Mouse (Mus musculus) kidney, embryonic 16.5 days (tissue): ENCODE measurements around the gene Rnf150. TPM values are rescaled to one million over a fixed set of nuclear protein-coding genes. Genes with fewer than 3 reads are reported as not detected.

ENCODE experiments used
- ATAC-seq: fragments of 200-750 bp; cut with Nextera tagmentation; 2 replicates; pipeline ENCODE4 v1.8.0; 2017; ENCODE audit warnings: moderate TSS enrichment; ENCODE audit not compliant: low FRiP score, low TSS enrichment
- H3K27ac ChIP-seq: fragments of 300-500 bp; sonication (generic); 2 replicates; pipeline ENCODE4 v1.5.1; 2014; ENCODE audit warnings: low read length
- H3K27me3 ChIP-seq: fragments of 300-500 bp; sonication (generic); 2 replicates; pipeline ENCODE4 v1.6.1; 2014; ENCODE audit warnings: low read length, control low read depth, mixed read lengths; ENCODE audit not compliant: insufficient read depth
- H3K36me3 ChIP-seq: fragments of 300-500 bp; sonication (generic); 2 replicates; pipeline ENCODE4 v1.6.1; 2014; ENCODE audit warnings: low read length, control low read depth, mixed read lengths; ENCODE audit not compliant: insufficient read depth
- H3K4me1 ChIP-seq: fragments of 300-500 bp; sonication (generic); 2 replicates; pipeline ENCODE4 v1.6.1; 2014; ENCODE audit warnings: low read length, control low read depth, mixed read lengths; ENCODE audit not compliant: insufficient read depth
- H3K4me2 ChIP-seq: fragments of 300-500 bp; sonication (generic); replicated peaks from 2 replicates; pipeline ENCODE4 v1.6.1; 2014; ENCODE audit warnings: low read depth, low read length
- H3K4me3 ChIP-seq: fragments of 300-500 bp; sonication (generic); 2 replicates; pipeline ENCODE4 v1.5.1; 2014; ENCODE audit warnings: mild to moderate bottlenecking, low read length
- H3K9ac ChIP-seq: fragments of 300-500 bp; sonication (generic); replicated peaks from 2 replicates; pipeline ENCODE4 v1.6.1; 2014; ENCODE audit warnings: low read length
- H3K9me3 ChIP-seq: fragments of 300-500 bp; sonication (generic); 2 replicates; pipeline ENCODE4 v1.6.1; 2016; ENCODE audit warnings: low read length, control low read depth
- WGBS: fragments of 180-500 bp; shearing (Covaris S2); extraction: QIAGEN DNeasy Blood & Tissue Kit; methylation state at CpG from one replicate; pipeline ENCODE4 v1.1.7; 2014; 5-methylcytosine and 5-hydroxymethylcytosine counted together
- polyA plus RNA-seq: library from polyadenylated mRNA; unstranded; fragments of >200 nt; fragmentation: Nextera tagmentation; extraction: Ambion mirVana; gene quantifications from 2 replicates; pipeline ENCODE4 v1.2.1, GENCODE M21; 2015

The Rnf150 gene
- polyA plus RNA-seq, 1 experiment from 2014 or later = 2.0 TPM

DNA sequence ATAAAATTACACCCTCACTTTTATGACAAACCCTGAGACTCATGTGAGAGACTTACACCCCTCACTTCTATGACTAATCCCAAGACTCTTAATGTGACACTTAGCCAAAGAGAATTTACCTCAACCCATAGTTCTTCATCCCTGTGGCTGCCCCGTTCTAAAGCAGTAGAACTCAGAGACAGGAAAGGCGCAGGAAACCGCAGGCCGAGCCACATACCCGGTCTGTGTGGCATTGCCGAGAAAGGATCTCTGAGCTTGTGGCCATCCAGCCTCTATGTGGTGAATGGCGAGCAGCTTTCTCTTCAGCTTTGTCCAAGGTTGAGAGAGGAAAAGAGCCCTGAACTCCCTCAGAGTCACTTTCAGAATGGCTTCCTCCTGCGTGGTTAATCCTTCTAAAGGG, 223.5 kb downstream of the Rnf150 start:
- no peaks in the 10 kb centered on the region for H3K4me1 ChIP-seq
- 0 out of 2 replicates have a peak, but pooled peaks cover 4% of the 10 kb centered on the region for H3K36me3 ChIP-seq
- H3K4me3 ChIP-seq = no peak overlapping the region
- 91% methylated on average over 8 of the region's 8 CpGs for WGBS
- no peak overlapping the region for H3K4me2 ChIP-seq
- H3K9ac ChIP-seq = no peak overlapping the region
- ATAC-seq = no peak
- no peaks in the 10 kb centered on the region for H3K27me3 ChIP-seq
- H3K9me3 ChIP-seq = no peaks in the 10 kb centered on the region
- no peak overlapping the region for H3K27ac ChIP-seq

DNA sequence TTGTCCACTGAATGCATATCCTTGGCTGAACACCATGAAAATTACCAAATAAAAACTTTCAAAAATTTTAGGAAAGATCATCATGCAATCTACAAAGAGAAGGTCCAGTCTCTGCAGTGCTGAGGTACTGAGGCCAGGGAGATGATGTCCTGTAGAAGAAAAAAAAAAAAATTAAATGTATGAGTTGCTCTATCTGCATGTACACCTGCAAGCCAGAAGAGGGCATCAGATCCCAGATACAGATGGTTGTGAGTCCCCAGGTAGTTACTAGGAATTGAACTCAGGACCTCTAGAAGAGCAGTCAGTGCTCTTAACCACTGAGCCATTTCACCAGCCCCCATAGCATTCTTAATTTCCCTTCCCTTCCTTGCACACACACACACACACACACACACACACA, 224.4 kb downstream of the Rnf150 start:
- H3K9me3 ChIP-seq = no peaks in the 10 kb centered on the region
- no peak for ATAC-seq
- H3K9ac ChIP-seq = no peak overlapping the region
- H3K27ac ChIP-seq = no peak overlapping the region
- no peaks in the 10 kb centered on the region for H3K27me3 ChIP-seq
- H3K4me2 ChIP-seq = no peak overlapping the region
- H3K4me3 ChIP-seq = no peak overlapping the region
- H3K4me1 ChIP-seq = no peaks in the 10 kb centered on the region
- 0 out of 2 replicates have a peak, but pooled peaks cover 4% of the 10 kb centered on the region for H3K36me3 ChIP-seq

DNA sequence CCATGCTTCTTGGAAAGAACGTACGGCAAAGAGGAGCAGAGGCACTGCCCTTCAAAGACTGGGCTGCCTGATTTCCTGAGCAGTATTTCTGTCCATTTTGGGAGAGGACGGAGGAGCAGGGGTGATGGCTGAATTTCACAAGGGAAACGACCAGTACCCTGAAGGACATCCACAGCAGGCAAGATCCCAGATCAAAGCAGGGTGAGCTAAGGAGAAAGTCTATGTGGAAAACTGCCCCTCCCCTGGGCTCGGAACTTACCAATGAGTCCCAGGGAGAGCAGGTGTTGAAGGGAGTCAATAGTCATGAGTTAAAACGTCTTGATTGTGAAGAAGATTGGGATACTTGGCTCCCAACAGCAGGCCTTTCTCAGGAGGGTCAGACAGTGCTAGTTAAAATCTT, 225.0 kb downstream of the Rnf150 start:
- 64% methylated on average over 6 of the region's 6 CpGs for WGBS
- no peak overlapping the region for H3K27ac ChIP-seq
- H3K36me3 ChIP-seq = 0 out of 2 replicates have a peak, but pooled peaks cover 4% of the 10 kb centered on the region
- no peak overlapping the region for H3K9ac ChIP-seq
- H3K4me2 ChIP-seq = no peak overlapping the region
- no peak for ATAC-seq
- no peaks in the 10 kb centered on the region for H3K4me1 ChIP-seq
- H3K9me3 ChIP-seq = no peaks in the 10 kb centered on the region
- no peak overlapping the region for H3K4me3 ChIP-seq
- no peaks in the 10 kb centered on the region for H3K27me3 ChIP-seq

DNA sequence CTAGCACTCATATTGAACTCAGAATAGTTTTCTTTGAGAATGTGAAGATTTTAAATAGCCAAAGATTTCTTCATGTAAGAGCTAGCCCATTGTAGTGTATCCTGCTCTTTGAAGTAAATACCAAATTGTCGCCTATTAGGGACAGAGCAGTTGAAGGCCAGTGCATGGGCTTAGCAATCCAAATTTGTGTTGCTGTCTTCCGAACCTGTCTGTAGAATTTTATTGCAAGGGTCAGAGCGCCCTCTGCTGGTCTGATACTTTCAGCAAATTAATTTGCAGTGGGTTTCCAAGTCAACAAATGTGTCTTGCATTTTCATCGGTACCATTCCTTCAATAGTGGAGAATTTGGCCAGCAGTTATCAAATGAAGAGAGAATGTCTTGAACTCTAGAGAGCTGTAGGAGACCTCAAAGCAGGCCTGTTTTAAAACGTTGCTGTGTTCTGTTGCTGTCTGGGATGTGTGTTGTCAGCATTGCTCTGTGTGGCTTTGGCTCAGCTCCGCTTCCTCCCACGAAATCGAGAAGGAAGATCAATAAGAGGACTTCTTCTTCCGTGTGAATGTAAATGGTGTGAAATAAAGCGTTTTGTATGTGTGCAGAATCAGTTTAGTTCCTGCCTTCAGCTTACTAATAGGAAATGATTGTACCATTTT, 226.3 kb downstream of the Rnf150 start:
- WGBS = 28% methylated on average over 10 of the region's 10 CpGs

DNA sequence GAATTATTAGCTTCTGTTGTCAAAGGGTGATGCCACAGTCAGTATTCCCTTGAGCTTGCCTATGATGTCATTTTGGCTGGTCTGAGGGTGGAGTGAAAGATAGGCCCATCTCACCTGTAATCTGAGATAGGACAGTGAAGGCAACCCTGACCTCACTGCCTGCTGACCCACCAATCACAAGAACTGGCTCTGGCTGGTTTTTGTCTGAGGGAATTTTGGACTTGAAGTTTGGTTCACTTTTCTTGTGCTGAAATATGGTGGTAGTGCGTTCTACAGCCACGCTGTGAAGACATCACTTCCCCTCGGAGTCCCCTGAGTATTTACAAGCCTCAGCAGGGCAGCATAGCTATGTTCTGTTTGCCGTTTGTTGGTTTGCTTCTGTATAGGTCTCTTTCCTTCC, 227.3 kb downstream of the Rnf150 start:
- H3K36me3 ChIP-seq = no peaks in the 10 kb centered on the region
- no peaks in the 10 kb centered on the region for H3K27me3 ChIP-seq
- no peaks in the 10 kb centered on the region for H3K4me1 ChIP-seq
- no peak overlapping the region for H3K4me3 ChIP-seq
- no peak overlapping the region for H3K9ac ChIP-seq
- no peak overlapping the region for H3K27ac ChIP-seq
- no peak for ATAC-seq
- no peak overlapping the region for H3K4me2 ChIP-seq
- H3K9me3 ChIP-seq = no peaks in the 10 kb centered on the region
- 84% methylated on average over 4 of the region's 4 CpGs for WGBS

More for the DNA sequence above, 226.3 kb downstream of the Rnf150 start:
- peak; percentile 63; the same call in 1 of the 2 replicates for ATAC-seq
- H3K4me3 ChIP-seq = no peak overlapping the region
- H3K27ac ChIP-seq = no peak overlapping the region
- H3K9me3 ChIP-seq = no peaks in the 10 kb centered on the region
- H3K4me2 ChIP-seq = no peak overlapping the region
- H3K27me3 ChIP-seq = no peaks in the 10 kb centered on the region
- H3K9ac ChIP-seq = no peak overlapping the region
- no peaks in the 10 kb centered on the region for H3K36me3 ChIP-seq
- H3K4me1 ChIP-seq = no peaks in the 10 kb centered on the region

DNA sequence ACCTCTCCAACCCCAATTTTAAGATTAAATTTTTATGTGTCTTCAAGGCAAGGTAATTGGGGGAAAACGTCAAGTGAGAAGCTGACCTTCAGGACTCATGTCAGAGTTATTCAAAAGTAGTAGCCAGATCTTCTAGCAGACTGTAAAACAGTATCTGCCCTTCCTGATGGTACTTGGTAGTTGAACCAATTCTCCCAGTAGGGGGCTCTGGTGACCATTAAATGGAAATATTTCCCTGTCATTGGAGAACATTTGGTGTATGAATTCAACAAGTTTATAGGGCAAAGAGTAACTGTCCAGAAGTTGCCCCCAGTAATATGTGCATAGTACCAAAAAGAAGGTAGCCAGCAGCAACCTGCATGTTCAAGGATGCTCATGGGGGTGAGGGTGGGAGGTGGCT, 236.9 kb downstream of the Rnf150 start:
- Histone ChIP-seq H3K4me3 (no peak overlapping the region), H3K9ac (no peak overlapping the region), H3K4me2 (no peak overlapping the region), H3K27ac (no peak overlapping the region), H3K36me3 (no peaks in the 10 kb centered on the region), H3K27me3 (no peaks in the 10 kb centered on the region), H3K9me3 (no peaks in the 10 kb centered on the region), H3K4me1 (no peaks in the 10 kb centered on the region)
- ATAC-seq = no peak
- 35% methylated on average over 1 of the region's 1 CpGs for WGBS

DNA sequence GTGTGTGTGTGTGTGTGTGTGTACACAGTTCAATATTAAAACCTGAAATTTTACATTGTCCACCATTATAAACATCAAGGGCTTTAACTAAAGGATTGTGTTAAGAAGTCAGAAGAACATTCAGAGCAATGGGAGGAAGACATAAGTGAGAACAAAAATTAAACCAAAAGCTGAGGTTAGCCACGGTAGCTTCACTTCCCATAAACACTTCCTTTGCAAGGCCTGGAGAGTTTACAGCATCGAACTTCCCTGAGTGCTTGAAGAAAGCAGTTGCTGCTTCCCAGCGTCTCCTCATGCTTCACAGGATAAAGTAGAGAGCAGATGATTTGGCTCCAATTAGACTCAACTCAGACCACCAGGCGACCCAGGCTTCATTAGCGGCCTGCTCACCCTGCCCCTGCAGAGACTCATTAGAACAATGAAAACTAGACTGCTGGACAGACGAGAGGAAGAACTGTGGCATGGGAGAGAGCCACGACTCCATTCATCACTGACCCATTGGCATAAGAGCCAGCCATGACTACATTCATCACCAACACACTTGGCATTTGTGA, 239.9 kb downstream of the Rnf150 start:
- Histone ChIP-seq H3K4me3 (no peak overlapping the region), H3K27ac (no peak overlapping the region), H3K36me3 (no peaks in the 10 kb centered on the region), H3K27me3 (no peaks in the 10 kb centered on the region), H3K4me1 (no peaks in the 10 kb centered on the region), H3K9me3 (no peaks in the 10 kb centered on the region), H3K9ac (no peak overlapping the region), H3K4me2 (no peak overlapping the region)
- WGBS = 66% methylated on average over 7 of the region's 7 CpGs
- ATAC-seq = no peak

DNA sequence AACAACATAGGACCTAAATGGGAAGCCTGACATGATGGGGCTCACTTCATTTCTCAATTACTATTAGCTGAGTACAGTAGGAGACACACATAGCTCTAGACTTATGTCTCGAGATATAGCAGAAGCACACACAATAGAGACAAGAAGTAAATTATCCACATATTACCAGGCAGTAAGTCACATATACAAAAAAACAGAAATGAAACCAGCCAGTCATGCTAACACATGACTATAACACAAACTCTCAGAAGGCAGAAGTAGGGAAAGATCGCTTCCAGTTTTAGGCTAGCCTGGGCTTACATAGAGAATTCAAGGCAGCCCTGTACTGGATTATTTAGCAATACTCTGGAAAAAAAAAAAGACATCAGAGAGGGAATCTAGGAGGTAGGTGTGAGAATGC, 240.8 kb downstream of the Rnf150 start:
- Histone ChIP-seq H3K4me3 (no peak overlapping the region), H3K9me3 (no peaks in the 10 kb centered on the region), H3K27ac (no peak overlapping the region), H3K27me3 (no peaks in the 10 kb centered on the region), H3K36me3 (no peaks in the 10 kb centered on the region), H3K9ac (no peak overlapping the region), H3K4me2 (no peak overlapping the region), H3K4me1 (no peaks in the 10 kb centered on the region)
- 90% methylated on average over 2 of the region's 2 CpGs for WGBS
- no peak for ATAC-seq

DNA sequence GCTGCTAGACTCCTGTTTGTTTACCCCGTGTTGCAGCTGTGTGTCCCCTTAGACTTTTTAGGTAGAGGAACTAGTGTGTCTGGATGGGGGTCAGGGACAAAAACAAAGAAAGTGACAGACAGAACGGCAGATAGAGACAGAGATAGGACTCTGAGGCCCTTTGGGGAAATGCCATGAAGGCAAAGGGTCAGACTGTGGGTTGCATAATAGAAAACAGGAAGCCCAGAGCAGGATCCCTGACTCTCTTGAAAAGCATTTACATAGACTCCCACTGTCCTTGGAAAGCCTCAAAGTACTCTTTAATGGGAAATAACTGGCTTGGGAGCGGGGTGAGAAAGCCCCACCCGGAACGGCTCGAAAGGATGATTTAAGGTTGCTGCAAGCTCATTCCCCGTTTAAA, 246.6 kb downstream of the Rnf150 start:
- Histone ChIP-seq H3K9ac (no peak overlapping the region), H3K9me3 (no peaks in the 10 kb centered on the region), H3K27me3 (no peaks in the 10 kb centered on the region), H3K27ac (no peak overlapping the region), H3K4me2 (no peak overlapping the region), H3K36me3 (no peaks in the 10 kb centered on the region), H3K4me1 (no peaks in the 10 kb centered on the region), H3K4me3 (no peak overlapping the region)
- no peak for ATAC-seq
- 59% methylated on average over 7 of the region's 7 CpGs for WGBS

DNA sequence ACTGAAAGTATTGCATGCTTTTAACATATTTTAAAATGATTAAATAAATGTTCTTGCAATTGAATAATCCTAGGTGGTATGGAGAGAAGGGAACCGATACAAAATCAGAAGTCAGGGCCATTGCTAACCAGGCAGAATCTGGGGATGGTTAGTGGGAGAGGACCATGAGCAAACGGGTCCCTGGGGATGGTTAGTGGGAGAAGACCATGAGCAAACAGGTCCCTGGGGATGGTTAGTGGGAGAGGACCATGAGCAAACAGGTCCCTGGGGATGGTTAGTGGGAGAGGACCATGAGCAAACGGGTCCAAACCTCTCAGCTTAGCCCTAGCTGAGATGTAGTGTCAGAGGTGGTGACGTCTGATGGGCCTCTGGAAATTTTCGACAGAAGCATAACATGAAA, 247.0 kb downstream of the Rnf150 start:
- H3K4me1 ChIP-seq = no peaks in the 10 kb centered on the region
- no peaks in the 10 kb centered on the region for H3K9me3 ChIP-seq
- H3K36me3 ChIP-seq = no peaks in the 10 kb centered on the region
- H3K9ac ChIP-seq = no peak overlapping the region
- H3K4me2 ChIP-seq = no peak overlapping the region
- no peak overlapping the region for H3K4me3 ChIP-seq
- no peak overlapping the region for H3K27ac ChIP-seq
- ATAC-seq = no peak
- H3K27me3 ChIP-seq = no peaks in the 10 kb centered on the region
- 81% methylated on average over 5 of the region's 5 CpGs for WGBS
